Mouse (Mus musculus) stomach, postnatal 0 days (tissue): ENCODE results near the gene Plxna2.

Source experiments
- CTCF ChIP-seq: IDR thresholded peaks from 2 replicates; pipeline ENCODE4 v1.5.1; 2016; ENCODE audit warnings: antibody characterized with exemption, low read depth, mild to moderate bottlenecking, moderate library complexity
- EP300 ChIP-seq: optimal IDR thresholded peaks from 2 replicates; pipeline ENCODE3; 2016; ENCODE audit warnings: antibody characterized with exemption

DNA sequence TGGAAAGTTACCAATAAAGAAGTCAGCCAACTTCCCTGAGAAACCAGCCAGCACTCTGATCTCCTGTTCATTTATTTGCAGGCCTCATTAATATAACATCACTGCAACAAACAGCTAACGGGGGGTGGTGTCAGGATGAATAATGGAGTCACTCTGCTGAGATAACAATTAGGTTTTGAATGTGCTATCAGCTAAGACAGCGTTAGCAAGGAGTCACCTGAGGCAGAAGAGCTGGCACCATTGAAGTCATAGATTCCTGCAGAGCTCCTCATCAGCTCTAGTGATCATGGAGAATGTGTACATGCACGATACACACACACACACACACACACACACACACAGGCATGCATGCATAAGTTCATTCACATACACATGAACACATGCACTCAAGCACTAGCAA is 154.0 kb downstream of the Plxna2 start:
- TF ChIP-seq CTCF (no peak), EP300 (no peak)
